1 mouse cellular context compared by ENCODE assay signal in the genomic region with DNA sequence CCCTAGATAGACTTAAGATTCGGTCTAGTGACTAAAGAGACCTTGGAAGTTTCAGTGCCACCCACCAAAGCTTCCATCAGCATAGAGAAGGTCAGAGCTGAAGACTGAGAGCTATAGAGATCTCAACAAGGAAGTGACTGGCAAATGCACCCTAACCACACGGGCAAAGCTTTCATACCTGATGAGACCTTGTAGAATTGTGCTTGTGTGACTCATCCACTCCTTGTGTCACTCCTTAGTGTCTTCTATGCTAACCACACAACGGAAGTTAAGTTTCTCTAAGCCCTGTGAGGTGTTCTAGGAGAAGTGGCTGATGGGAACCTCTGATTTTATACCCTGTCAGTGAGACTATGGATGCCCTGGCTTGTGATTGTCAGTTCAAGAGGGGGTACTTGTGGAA.
TF ChIP-seq lines count a peak whose summit lies in the region.

No protein-coding gene starts in this region.

TF ChIP-seq in CH12.LX, 34 proteins besides CTCF, POLR2A, EP300 and RAD21 (continued from another document):
- TF ChIP-seq KAT2A (IDR thresholded peaks at IDR 0.05; ENCODE audit: insufficient replicate concordance, low read length), result no peak
- TF ChIP-seq MAZ (IDR thresholded peaks at IDR 0.05; ENCODE audit: low read depth, low read length), result no peak
- TF ChIP-seq RCOR1 (conservative IDR thresholded peaks at IDR 0.05; ENCODE audit: low read depth, low read length), result no peak
- TF ChIP-seq SIN3A (IDR thresholded peaks at IDR 0.05; ENCODE audit: low read length), result peak; percentile 42; the same call in 1 of the 2 replicates
- no peak for TF ChIP-seq ZKSCAN1 (IDR thresholded peaks at IDR 0.05; ENCODE audit: borderline replicate concordance, low read depth, low read length)
- TF ChIP-seq ELF1 (IDR thresholded peaks at IDR 0.05; ENCODE audit: low read depth, low read length), result peak; percentile 51
- TF ChIP-seq MAX (IDR thresholded peaks at IDR 0.05; ENCODE audit: low read length), result no peak
- no peak for TF ChIP-seq UBTF (IDR thresholded peaks at IDR 0.05; ENCODE audit: low read depth, low read length)
- no peak for TF ChIP-seq NELFE (IDR thresholded peaks at IDR 0.05; ENCODE audit: low read depth, low read length)
- TF ChIP-seq SMC3 (IDR thresholded peaks at IDR 0.05; ENCODE audit: low read depth, low read length), result no peak
- TF ChIP-seq ZNF384 (IDR thresholded peaks at IDR 0.05; ENCODE audit: low read depth, low read length), result no peak
- TF ChIP-seq CHD1 (IDR thresholded peaks at IDR 0.05; ENCODE audit: low read depth, low read length), result no peak
